Mouse (Mus musculus): ENCODE measurements at regions not wholly inside any gene's neighbourhood (a gene's known extent, or its start where the extent isn't known, plus 50 kb on each side); places are given as distances from the start of the nearest gene placed in this dataset.
A peak's percentile ranks its signal among the peaks of the same experiment; 100 is the strongest.

DNA sequence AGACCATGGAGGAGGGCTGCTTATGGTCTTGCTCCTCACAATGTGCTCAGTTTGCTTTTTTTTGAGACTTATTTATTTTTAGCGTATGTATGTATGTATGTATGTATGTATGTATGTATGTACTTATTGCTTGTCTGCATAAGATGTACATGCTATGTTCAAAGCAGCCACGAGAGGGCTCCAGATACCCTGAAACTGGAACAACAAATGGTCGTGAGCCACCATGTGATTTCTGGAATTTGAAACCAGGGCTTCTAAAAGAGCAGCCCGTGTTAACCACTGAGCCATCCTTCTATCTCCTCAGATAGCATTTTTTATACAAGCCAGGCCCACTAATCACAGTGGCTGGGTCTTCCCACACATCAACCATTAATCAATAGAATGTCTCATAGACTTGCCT, 611.2 kb downstream of the 5730507C01Rik start:
- DNase-seq (ENCODE audit: low read depth, low spot score), result peak; percentile 60

DNA sequence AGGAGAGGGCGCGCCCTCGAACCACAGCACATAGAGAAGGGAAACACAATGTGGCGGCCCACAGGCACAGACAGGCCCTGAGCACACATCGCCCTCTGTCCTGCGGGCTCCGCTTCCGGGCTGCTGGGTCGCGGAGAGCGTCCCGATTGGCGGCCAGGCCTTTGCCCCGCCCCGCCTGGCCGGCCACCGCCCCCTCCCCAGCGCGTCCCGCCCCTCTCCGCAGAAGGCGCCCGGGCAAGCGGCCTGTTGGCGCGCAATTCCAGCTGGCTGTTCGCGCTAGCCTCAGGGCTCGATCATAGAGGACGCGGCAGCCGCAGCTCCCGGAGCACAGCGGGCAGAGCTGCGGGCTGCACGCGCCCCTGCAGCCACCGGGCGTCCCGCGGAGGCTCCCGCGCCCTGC, 661.3 kb downstream of the 5730507C01Rik start:
- DNase-seq (ENCODE audit: low read depth, low spot score), result peak; percentile 97

DNA sequence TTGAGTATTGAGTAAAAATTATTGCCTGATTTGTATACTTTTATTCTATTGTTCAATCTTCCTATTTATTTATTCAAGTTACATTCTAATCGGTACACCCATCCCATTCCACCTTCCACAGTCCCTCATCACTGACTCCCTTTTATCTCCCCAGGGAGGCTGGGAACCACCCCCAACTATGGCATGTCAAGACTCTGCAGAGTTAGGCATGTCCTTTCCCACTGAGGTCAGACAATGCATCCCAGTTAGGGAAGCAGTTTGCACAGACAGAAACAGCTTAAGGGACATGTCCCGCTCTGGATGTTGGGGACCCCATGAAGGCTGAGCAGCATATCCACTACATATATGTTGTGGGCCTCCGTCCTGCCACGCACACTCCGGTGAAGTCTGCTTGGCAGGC, 678.1 kb downstream of the 5730507C01Rik start:
- peak; percentile 75 for DNase-seq (ENCODE audit: low read depth, low spot score)

DNA sequence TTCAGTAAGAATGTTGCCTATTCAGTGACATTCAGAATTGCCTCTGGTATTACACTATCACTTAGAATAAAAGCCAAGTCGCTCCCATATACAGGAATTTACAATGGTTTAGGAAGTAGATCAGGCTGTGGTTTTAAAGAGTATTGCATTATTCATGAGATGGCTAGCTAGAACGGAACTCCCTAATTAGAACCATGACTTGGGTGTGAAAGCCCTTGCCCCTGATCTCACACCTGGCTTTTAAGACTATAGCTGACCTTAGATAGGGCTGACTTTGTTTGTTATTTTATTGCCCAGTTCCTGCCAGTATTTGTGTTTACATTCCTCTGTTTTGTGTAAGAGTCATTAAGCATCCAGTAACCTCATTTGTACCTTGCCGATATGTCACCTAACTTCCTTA, 678.7 kb downstream of the 5730507C01Rik start:
- DNase-seq (ENCODE audit: low read depth, low spot score), result peak; percentile 58

DNA sequence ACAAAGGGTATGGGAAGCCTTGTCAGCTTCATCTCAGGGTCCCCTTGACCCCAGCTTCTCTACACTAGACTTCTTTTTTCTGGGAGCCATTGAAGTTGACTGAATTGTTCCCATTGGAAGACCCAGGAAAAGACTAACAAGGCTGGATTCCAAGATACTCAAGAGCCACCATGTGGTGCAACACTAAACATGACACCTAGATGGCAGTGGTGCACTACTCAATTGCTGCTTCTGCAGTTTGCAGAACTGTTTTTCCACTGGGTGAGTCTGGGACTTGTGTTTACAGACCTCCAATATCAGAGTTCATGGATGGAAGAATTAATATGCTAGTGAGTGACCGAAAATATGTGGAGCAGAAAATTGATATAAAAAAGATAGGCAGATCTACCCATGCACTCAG, 709.7 kb downstream of the 5730507C01Rik start:
- peak; percentile 64 for DNase-seq (ENCODE audit: low read depth, low spot score)

DNA sequence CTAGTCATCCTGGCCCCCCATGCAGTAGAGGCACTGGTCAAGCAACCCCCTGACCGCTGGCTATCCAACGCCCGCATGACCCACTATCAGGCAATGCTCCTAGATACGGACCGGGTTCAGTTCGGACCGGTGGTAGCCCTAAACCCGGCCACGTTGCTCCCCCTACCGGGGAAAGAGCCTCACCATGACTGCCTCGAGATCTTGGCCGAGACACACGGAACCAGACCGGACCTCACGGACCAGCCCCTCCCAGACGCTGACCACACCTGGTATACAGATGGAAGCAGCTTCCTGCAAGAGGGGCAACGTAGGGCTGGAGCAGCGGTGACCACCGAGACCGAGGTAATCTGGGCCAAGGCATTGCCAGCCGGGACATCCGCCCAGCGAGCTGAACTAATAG, 707.6 kb upstream of the Gm21863 start:
- peak; percentile 52 for DNase-seq (ENCODE audit: low read depth, low spot score)

DNA sequence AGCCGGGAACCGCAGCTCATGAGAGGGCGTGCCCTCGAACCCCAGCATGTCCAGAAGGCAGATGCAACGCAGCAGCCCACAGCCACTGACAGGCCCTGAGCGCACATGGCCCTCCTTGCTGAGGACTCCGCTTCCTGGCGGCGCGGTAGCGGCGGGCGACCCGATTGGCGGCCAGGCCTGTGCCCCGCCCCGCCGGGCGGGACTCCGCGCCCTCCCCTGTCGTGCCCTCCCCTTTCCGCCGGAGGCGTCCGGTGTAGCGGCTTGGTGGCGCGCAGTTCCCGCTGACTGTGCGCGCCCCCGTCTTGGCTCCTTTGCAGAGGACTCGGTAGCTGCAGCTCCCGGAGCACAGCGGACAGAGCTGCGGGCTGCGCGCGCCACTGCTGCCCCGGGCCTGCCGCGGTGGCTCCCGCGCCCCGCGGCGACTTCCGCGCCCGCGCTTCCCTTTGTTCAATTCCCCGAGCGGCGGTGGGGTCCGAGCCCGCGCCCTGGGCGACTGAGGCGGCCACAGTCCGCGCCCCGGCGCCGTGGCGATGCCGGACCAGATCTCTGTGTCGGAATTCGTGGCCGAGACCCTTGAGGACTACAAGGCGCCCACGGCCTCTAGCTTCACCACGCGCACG, 665.9 kb upstream of the Gm21863 start:
- peak; percentile 97 for DNase-seq (ENCODE audit: low read depth, low spot score)

GRCm38 (mm10) chr12:19289038-19289437, 665.3 kb upstream of the Gm21863 start:
- peak; percentile 7 for DNase-seq (ENCODE audit: low read depth, low spot score)

GRCm38 (mm10) chr12:19292068-19292770, 662.1 kb upstream of the Gm21863 start:
- DNase-seq (ENCODE audit: low read depth, low spot score), result peak; percentile 93

Data from ZHBTc4 (cell line).